Mouse (Mus musculus) spleen, postnatal 4 days (tissue): ENCODE results near the gene Ptpn4.

ENCODE experiments used
- DNase-seq, 2 experiments: peaks; one replicate each; pipeline ENCODE4 v3.0.0; 2022; ENCODE audit warnings: low spot score in 2 of 2

The Ptpn4 gene

DNA sequence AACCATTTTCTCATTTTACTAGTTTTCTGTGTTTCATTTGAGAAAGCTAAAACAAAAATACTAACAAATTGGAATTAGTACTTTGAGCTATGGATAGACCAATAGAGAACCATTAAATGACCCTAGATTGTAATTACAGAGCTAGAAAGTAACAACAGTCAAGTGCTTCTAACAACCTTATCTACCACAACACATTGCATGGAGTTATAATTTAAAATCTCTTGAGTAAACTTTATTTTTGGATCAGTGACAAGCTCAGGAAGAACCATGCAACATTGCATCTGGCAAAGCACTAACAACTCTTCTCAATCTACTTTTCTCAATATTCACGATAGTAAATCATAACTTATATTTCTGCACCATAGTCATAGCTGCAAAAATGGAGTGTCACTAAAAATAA lies 29.7 kb downstream of the Ptpn4 start:
- DNase-seq = no peak

GRCm38 (mm10) chr1:119805984-119806383 lies 31.4 kb downstream of the Ptpn4 start:
- no peak for DNase-seq

GRCm38 (mm10) chr1:119804586-119804985 lies 32.8 kb downstream of the Ptpn4 start:
- DNase-seq = no peak

DNA sequence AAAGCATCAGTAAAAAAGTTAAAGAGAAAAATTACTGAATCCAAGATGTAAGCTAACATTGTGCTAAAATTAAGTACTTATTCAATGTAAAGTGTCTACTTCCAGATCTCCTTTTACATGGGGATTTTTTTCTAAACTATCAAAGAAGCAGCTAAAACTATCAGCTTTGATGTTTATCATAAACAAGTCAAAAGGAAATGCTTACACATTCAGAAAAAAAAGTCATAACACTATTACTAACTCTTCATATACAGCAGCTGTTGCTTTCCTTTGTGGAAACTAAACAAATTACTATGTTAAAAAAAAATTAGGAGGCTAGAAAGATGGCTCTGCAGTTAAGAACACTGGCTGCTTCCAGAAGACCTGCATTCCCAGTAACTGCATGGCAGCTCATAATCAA lies 42.2 kb downstream of the Ptpn4 start:
- DNase-seq = no peak

DNA sequence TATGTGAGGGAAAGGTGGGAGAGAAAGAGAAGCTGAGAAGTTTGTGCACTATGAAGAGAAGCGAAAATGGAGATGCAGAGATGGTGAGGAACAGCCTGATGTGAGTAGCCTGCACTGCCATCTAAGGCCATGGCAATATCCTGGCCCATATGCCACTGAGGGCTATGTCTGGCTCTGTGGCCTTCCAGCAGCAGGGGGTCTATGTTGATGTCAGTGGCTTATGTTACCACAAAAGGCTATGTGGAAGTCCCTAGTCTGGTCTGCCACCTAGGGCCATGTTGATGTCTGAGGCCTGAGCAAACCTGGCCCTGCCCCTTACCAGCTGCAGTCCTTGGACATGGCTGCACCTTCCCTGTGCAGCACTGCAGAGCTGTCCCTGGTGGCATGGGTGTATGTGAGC lies 43.1 kb downstream of the Ptpn4 start:
- no peak for DNase-seq

DNA sequence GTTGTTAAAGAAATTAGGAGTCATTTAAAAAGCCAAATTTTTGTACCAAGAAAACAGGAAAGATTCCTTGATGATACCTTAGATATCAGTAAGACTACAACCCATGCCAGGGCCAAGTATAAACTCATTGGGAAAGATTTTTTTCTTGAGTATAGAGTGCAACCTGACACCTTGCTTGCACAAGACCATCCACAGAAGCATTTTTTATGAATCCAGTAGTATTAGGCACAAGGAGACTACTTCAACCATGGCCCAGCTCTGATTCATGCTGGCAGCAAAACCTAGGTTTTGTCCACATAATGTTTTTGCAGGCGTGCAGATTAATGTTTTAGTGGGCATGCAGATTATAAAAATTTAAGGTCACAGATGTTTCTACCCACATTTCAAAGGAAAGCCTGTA lies 46.8 kb downstream of the Ptpn4 start:
- DNase-seq = no peak

DNA sequence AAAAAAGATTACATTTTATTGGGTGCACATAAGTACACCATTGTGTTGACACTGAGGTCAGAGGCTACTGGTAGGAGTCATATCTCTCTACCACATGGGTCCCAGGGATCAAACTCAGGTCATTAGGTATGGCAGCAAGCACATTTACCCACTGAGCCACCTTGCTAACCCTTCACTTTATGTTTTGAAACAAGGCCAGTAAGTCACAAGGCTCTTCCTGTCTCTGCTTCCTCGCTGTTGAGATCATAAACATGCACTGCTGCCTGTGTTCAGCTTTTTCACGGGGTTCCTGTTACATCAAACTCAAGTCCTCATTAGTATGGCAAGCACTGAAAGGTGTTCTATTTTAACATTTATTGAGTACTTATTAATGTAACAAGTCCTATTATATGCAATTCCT lies 61.5 kb downstream of the Ptpn4 start:
- no peak for DNase-seq

DNA sequence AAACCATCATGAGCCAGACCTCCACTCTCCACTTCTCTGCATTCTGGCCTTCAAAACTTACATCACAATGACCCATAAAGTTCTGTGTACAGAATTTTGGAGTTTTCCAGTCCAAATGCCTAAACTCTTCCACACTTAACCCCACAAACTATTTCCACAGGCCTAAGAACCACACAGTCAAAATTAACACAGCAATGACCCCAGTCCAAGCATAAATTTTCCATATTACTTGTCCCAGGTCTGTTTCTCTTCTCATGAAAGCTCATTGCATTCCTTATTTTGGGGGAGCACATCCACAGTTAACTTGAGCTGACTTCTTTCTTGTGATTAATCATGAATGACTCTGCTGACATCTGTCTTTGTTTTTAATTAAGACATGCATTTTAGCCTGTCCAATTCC lies 101.7 kb downstream of the Ptpn4 start:
- no peak for DNase-seq

DNA sequence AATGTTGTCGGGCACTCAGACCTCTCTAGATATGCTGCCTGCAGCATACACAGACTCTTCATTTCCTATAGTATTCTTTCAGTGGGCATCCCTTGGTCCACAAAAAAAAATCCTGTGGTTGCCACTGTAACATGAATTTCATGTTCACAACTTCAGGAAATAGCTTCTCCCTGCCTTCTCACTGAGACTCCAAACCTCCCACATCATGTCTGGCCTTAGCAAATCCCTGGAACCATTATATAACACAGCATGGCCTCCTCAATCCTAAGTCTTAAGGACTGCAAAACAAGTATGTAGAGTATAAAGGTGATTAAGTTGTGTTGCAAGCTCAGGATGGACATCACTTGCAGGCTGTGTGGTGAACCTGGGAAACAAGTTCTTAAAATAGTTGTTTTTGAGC lies 102.6 kb downstream of the Ptpn4 start:
- DNase-seq = no peak

GRCm38 (mm10) chr1:119731166-119731565 lies 106.2 kb downstream of the Ptpn4 start:
- no peak for DNase-seq

GRCm38 (mm10) chr1:119713017-119713416 lies 124.4 kb downstream of the Ptpn4 start:
- DNase-seq = no peak

GRCm38 (mm10) chr1:119706471-119707217 lies 130.8 kb downstream of the Ptpn4 start:
- DNase-seq = no peak

DNA sequence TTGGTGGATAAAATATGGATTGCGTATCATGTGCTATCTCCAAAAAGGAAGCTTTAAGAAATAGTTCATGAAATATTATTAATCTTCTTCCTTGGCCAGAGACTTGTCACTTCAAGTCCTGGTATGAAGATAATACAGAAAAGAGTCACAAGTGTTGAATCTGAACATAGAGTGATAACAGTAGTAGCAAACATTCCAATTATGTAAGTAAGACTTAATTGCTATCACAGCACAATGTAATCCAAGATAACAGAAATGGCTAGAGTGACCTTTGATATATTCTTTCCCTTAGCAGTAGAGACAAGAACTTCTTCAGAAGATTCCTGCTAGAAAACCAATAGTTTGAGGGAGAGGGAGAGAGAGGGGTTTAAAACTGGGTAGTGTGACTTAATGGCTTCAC lies 140.6 kb downstream of the Ptpn4 start:
- no peak for DNase-seq

- DNase-seq = no peak
Observed at GRCm38 (mm10) chr1:119685773-119686558, 151.4 kb downstream of the Ptpn4 start.

GRCm38 (mm10) chr1:119681663-119682213 lies 155.7 kb downstream of the Ptpn4 start:
- DNase-seq = no peak

- DNase-seq = no peak
Observed at GRCm38 (mm10) chr1:119674984-119675383, 162.4 kb downstream of the Ptpn4 start.

GRCm38 (mm10) chr1:119666904-119667303 lies 170.5 kb downstream of the Ptpn4 start:
- no peak for DNase-seq

DNA sequence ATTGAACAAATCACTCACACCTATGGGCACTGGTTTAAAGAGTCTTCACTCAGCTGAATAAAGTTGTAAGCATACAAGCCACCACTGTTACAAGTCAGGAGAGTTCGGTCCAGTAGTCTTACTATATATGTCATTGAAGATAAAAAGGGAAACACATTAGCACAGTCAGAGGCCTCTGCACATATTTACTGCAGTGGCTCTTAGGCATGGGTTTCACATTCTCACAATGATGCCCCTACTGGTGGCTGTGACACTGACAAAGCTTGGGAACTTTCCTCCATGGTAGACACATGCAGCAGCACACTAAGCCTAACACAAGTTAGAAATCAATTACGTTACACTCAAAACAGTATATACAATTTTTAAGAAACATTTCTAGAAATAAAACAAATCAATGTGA lies 183.1 kb downstream of the Ptpn4 start:
- no peak for DNase-seq

GRCm38 (mm10) chr1:119650386-119650785 lies 187.0 kb downstream of the Ptpn4 start:
- no peak for DNase-seq

GRCm38 (mm10) chr1:119649627-119650026 lies 187.8 kb downstream of the Ptpn4 start:
- DNase-seq = no peak

DNA sequence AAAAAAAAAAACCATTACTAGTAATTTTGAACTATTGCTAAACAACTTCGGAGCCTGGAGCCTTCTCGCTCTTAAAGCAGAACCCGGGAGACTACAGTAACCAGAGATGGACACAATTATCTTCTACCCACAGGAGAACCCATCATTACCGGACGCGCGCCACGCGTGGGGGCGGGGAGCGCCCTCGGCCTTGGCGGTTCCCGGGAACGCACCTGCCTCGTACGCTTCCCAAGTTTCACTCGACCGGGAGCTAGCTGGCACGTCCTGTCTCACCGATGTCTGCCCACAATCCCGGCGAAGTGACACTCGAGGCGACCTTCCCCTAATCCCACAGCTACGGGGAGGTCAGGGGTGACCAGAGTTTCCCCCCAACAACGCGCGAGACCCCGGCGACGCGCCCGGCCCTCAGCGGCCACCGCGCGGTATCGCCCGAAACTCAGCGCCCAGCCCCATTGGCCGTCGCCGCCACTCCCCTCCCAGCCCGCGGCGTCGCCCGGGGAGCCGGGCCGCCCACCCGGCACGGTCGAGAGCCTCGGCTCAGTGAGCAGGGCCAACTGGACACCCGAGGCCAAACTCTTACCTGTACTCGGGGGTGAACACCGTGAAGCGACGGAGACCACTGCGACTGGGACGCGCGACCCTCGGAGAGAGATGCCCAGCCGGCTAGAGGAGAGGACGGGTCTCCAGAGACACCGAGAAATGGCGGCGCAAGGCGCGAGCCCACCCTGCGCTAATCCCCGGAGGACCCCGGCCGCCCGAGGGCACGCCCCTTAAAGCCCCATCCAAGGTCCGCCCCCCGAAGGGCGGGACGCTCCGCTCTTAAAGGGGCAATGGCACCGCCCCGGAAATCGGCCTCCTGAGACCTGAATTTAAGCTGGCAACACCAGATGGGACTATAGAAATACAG lies 189.0 kb downstream of the Ptpn4 start, which contains the start of gene Epb41l5:
Gene Epb41l5 (minus strand): TSS at position 796 of the 907 bp plus-strand sequence.
- DNase-seq = peak; percentile 75 to 84

- DNase-seq = no peak
Observed at GRCm38 (mm10) chr1:119646356-119646755, 191.1 kb downstream of the Ptpn4 start.
